Mouse (Mus musculus): ENCODE measurements at regions not wholly inside any gene's neighbourhood (a gene's known extent, or its start where the extent isn't known, plus 50 kb on each side); places are given as distances from the start of the nearest gene placed in this dataset.

DNA sequence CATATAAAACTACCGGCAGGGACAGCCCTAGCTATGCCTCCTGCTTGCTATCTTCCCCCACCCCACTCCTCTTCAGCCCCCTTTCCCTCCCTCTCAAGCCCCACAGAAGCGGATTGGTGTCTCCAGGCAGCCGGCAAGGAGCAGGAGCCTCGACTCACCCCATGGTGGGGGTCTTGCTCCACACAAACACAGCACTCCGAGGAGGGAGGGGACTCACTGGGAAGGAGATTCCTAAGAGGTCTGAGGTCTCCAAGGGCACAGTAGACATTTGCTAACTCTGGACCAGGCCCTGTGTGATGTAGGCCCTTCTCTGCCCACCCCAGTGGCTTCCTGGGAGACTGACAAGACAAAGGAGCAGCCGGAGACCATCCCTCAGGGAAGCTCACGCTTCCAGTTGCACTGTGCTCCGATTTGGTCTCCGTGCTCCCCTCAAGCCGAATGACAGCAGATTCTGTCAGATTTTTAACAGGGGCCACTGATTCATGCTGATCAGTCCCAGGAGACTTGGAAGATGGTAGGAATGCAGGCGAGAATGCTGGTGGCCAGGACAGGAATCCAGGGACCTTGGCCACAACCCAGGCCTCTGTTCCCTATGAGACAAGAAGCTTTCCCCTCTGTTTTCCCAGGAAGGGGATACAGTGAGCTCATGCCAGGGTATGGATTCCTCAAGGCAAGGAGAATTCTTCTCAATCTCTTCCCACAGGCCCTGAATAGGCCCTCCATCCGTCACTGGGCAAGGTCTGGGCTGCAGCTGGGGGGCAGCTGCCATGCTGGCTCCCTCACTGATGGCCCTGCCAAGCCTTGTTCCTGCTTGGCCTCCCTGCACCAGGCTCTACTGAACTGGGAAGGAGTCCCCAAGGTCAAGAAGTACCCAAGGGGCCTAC, 55.2 kb upstream of the Dlk1 start:
- TF ChIP-seq ZC3H11A (IDR thresholded peaks at IDR 0.05; ENCODE audit: borderline replicate concordance, low read depth, low read length) (no peak), HCFC1 (IDR thresholded peaks at IDR 0.05; ENCODE audit: borderline replicate concordance, insufficient read depth, low read length) (no peak), ZNF384 (IDR thresholded peaks at IDR 0.05; ENCODE audit: low read depth, low read length) (no peak), MAFK (IDR thresholded peaks at IDR 0.05; ENCODE audit: insufficient read depth, low read depth, low read length) (no peak), CHD2 (IDR thresholded peaks at IDR 0.05; ENCODE audit: low read depth, low read length) (no peak)

All from ES-E14 (cell line).